Mouse (Mus musculus) hindbrain, embryonic 11.5 days (tissue): Measurements from ENCODE around the gene Hipk1. TPM values are rescaled to one million over a fixed set of nuclear protein-coding genes. Genes with fewer than 3 reads are reported as not detected.
"Not testable (repeated sequence)": the region's sequence is repeated elsewhere in the genome, so short reads cannot be mapped to it uniquely, and the experiment has no call there.

Experiments
- ATAC-seq: fragments of 200-750 bp; cut with Nextera tagmentation; 2 replicates; pipeline ENCODE4 v1.8.0; 2017; ENCODE audit warnings: mild to moderate bottlenecking, moderate TSS enrichment, moderate library complexity; ENCODE audit not compliant: low FRiP score
- DNase-seq: peaks from one replicate; pipeline ENCODE4 v3.0.0-alpha.2; 2015; ENCODE audit warnings: low spot score
- H3K27ac ChIP-seq: fragments of 300-500 bp; sonication (generic); 2 replicates; pipeline ENCODE4 v1.5.1; 2014; ENCODE audit warnings: mild to moderate bottlenecking, low read depth, low read length
- H3K27me3 ChIP-seq: fragments of 300-500 bp; sonication (generic); 2 replicates; pipeline ENCODE4 v1.6.1; 2014; ENCODE audit warnings: mild to moderate bottlenecking, low read length, moderate library complexity, mixed read lengths; ENCODE audit not compliant: control insufficient read depth, insufficient read depth
- H3K36me3 ChIP-seq: fragments of 300-500 bp; sonication (generic); 2 replicates; pipeline ENCODE4 v1.6.1; 2014; ENCODE audit warnings: mild to moderate bottlenecking, low read length, moderate library complexity, mixed read lengths; ENCODE audit not compliant: control insufficient read depth, insufficient read depth
- H3K4me1 ChIP-seq: fragments of 300-500 bp; sonication (generic); replicated peaks from 2 replicates; pipeline ENCODE4 v1.6.1; 2014; ENCODE audit warnings: low read length, mixed read lengths; ENCODE audit not compliant: control insufficient read depth, insufficient read depth
- H3K4me2 ChIP-seq: fragments of 300-500 bp; sonication (generic); replicated peaks from 2 replicates; pipeline ENCODE4 v1.6.1; 2014; ENCODE audit warnings: mild to moderate bottlenecking, low read depth, low read length
- H3K4me3 ChIP-seq: fragments of 300-500 bp; sonication (generic); 2 replicates; pipeline ENCODE4 v1.5.1; 2014; ENCODE audit warnings: low read depth, low read length
- H3K9ac ChIP-seq: fragments of 300-500 bp; sonication (generic); 2 replicates; pipeline ENCODE4 v1.6.1; 2014; ENCODE audit warnings: low read depth, low read length
- H3K9me3 ChIP-seq: fragments of 300-500 bp; sonication (generic); 2 replicates; pipeline ENCODE4 v1.6.1; 2016; ENCODE audit warnings: low read length; ENCODE audit not compliant: control insufficient read depth
- WGBS: fragments of 180-500 bp; shearing (Covaris S2); extraction: QIAGEN DNeasy Blood & Tissue Kit; methylation state at CpG from one replicate; pipeline ENCODE4 v1.1.7; 2014; 5-methylcytosine and 5-hydroxymethylcytosine counted together
- polyA plus RNA-seq: library from polyadenylated mRNA; unstranded; fragments of >200 nt; fragmentation: Nextera tagmentation; extraction: Ambion mirVana; gene quantifications from 2 replicates; pipeline ENCODE4 v1.2.1, GENCODE M21; 2014

Gene Hipk1
- polyA plus RNA-seq, 1 experiment from 2014 or later, result 17.4 TPM

DNA sequence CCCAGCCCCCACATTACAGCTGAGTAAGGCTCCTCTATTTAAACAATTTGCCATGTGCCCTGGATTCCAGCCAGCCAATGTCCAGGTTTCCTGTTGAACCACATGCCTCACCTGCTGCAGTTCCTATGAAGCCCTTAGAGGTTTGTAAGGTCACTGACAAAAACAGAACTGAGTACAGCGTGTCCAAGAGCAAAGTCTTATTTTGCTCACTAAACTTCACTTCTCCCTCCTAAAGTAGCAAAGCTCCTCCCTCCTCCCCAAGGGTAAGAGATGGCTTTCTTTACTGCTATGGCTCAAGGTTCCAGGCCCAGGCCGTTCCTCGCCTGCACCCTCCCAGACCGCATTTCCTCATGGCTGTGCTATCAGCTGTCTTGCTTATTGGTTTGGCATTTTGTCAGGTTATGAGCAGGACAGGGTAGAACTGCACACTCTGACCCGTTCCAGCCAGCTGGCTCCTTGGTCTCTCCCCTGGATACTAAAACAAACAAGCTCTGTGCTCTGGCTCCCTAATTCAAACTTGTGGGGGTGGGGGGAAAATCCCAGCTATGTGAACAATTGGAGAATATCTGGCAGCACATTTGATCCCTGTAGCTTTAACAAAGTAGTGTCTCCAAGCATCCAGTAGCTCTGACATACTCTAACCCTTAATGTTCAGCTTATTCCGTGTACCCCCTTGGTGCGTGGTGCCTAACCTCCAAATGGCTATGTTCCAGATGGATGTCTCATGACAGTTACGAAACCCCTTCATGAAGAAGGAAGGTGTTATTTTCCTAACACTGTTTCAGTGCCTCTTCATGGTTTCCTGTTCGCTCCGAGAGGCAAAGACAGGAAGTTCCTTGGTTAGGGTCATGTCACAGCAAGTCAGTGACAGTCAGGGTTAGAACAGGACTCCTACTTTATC is 10.5 kb upstream of the Hipk1 start:
- Histone ChIP-seq H3K4me2 (no peak overlapping the region), H3K36me3 (peaks cover 4% of the 10 kb centered on the region), H3K9ac (no peak overlapping the region), H3K9me3 (no peaks in the 10 kb centered on the region), H3K4me3 (no peak overlapping the region), H3K4me1 (no peaks in the 10 kb centered on the region), H3K27me3 (no peaks in the 10 kb centered on the region), H3K27ac (no peak overlapping the region)
- ATAC-seq, result no peak
- no peak for DNase-seq
- 84% methylated on average over 10 of the region's 10 CpGs for WGBS

DNA sequence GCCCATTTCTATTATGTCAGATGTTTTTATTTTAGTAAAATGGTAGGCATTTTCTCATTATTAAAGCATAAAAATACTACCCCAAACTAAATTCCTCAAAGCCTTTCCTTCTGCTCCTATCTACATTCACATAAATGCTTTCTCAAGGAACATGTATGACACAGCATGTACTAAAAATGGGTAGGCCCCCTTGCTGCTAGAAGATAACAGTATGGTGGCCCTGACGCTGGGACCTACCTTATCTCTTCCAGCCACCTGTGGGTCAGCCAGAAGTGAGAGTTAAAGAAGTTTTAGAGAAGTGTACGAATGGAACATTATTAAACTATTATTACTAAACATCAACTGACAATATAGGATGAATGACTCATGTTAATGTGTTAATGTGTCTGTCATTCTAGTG is 8.1 kb upstream of the Hipk1 start:
- no peak for ATAC-seq
- Histone ChIP-seq H3K9me3 (no peaks in the 10 kb centered on the region), H3K9ac (no peak overlapping the region), H3K27me3 (no peaks in the 10 kb centered on the region), H3K4me2 (no peak overlapping the region), H3K27ac (no peak overlapping the region), H3K36me3 (peaks cover 4% of the 10 kb centered on the region), H3K4me3 (no peak overlapping the region), H3K4me1 (no peaks in the 10 kb centered on the region)
- 78% methylated on average over 2 of the region's 2 CpGs for WGBS
- DNase-seq, result no peak

DNA sequence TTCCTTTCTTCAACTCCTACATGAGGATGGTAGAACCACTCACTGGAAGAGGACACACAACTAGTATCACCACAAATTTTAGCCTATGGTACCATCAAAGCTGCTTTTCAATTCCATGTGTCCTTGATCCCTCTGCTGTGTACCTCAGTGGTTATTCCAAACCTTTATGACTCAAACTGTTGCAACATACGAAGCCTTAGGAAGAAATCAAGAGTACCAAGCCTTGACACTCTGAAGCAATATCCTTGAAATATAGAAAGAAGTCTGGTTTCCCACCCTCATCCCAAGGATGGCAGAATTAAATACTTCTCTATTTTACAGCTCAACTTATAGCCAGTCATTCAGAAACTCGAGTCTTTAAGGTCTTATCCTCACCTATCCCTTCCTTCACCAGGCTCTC is 5.0 kb upstream of the Hipk1 start:
- DNase-seq (no peak), ATAC-seq (no peak)
- Histone ChIP-seq H3K9ac (no peak overlapping the region), H3K4me1 (no peaks in the 10 kb centered on the region), H3K9me3 (no peaks in the 10 kb centered on the region), H3K27ac (no peak overlapping the region), H3K36me3 (no peaks in the 10 kb centered on the region), H3K4me2 (no peak overlapping the region), H3K27me3 (no peaks in the 10 kb centered on the region), H3K4me3 (no peak overlapping the region)
- WGBS, result 71% methylated on average over 2 of the region's 2 CpGs

DNA sequence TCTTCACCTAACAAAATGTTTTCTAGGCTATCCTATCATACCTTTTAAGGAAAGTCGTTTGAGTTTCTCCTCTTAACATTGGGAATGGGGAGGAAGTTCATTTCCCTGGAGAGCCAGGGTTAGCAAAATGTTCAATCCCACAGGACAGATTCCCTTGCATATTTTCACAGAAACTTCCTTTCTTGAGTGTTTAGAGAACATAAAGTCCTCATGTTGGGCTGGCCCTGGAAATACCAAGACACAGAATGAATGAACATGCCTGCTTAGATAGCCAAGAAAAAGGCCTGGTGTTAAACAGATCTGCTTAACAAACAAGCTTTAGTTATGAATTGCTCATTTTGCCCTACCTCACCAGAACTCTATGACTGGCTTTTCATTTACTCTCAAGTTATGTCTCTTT is 1.2 kb upstream of the Hipk1 start:
- no peaks in the 10 kb centered on the region for H3K27me3 ChIP-seq
- no peak overlapping the region for H3K4me3 ChIP-seq
- 84% methylated on average over 1 of the region's 1 CpGs for WGBS
- DNase-seq (no peak), ATAC-seq (no peak)
- H3K27ac ChIP-seq, result no peak overlapping the region
- no peaks in the 10 kb centered on the region for H3K9me3 ChIP-seq
- no peaks in the 10 kb centered on the region for H3K4me1 ChIP-seq
- no peak overlapping the region for H3K9ac ChIP-seq
- no peaks in the 10 kb centered on the region for H3K36me3 ChIP-seq
- H3K4me2 ChIP-seq, result no peak overlapping the region

DNA sequence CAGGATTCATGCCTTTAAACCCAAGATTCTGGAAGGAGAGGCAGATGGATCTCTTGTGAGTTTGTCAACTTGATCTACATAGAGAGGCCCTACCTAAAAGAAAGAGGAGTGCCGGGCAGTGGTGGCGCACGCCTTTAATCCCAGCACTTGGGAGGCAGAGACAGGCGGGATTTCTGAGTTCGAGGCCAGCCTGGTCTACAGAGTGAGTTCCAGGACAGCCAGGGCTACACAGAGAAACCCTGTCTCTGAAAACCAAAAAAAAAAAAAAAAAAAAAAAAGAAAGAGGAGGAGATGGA is 696 bp upstream of the Hipk1 start:
- ATAC-seq, H3K36me3 ChIP-seq, H3K27me3 ChIP-seq, H3K4me3 ChIP-seq, H3K4me2 ChIP-seq, H3K9me3 ChIP-seq, H3K27ac ChIP-seq, H3K4me1 ChIP-seq: not testable (repeated sequence)
- H3K9ac ChIP-seq, result 0 out of 2 replicates have a peak overlapping the region, but pooled peaks have one; percentile 94
- WGBS, result 77% methylated on average over 5 of the region's 5 CpGs
- peak; percentile 3 for DNase-seq

DNA sequence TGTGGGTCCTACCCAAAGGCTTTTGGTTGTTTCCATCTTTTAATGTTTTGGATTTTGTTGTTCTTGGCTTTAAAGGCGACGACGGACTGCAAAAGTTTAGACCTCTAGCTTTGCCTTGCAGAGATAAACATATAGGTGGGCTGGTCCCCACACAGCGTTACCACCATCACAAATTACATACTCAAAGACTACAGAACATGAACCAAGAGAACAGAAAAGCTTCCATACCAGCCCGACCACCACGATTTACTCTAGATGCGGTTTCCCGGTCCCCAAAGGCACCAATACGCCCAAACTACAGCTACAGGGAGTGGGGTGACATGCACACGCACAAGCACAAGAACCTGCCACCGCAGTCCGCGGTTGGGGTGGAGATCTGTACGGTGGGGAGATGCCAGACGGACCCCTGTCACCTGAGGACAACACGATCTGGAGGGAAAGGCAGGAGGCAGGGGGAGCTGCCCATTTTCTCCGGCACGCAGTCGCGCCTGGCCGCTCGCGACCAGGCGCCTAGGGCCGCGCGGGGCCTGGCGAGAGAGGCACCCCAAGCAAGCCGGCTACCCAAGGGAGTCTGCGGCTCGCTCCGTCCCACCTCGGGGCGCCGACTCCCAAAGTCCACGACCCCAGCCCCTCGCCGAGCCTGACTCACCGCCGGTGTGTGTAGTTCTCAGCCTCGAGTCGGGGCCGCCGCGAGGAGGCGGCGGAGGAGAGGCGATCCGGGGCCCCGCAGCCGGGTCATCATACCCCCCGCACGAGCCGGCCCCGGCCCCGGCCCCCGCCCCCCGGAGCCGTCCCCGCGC is 817 bp downstream of the Hipk1 start:
- H3K27ac ChIP-seq, result peak overlapping the region; percentile 83
- peak; percentile 66 for DNase-seq
- H3K9ac ChIP-seq, result peak overlapping the region; percentile 94

DNA sequence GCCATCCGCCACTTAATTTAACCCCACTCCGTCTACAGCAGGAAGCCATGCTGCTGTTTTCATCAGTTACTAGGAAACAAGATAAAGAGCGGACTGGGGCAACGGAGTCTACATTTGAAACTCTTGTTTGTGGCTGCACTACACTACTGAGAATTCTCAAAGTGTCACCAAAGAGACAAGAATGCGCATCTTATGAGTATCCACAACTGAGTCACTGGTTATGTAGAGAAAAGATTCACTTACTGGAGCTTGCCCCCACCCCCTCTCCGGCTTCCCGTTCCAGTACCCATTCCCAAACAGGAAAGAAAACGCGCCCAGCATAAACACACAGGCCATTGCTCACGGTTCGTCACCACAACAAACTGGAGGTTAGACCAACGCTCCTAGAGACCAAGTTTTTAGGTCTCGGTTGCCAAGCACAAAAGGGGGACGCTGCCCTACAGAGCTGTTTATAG is 1.4 kb downstream of the Hipk1 start:
- DNase-seq, result peak; percentile 41
- H3K36me3 ChIP-seq, result no peaks in the 10 kb centered on the region
- H3K27me3 ChIP-seq, result no peaks in the 10 kb centered on the region
- peak overlapping the region; percentile 94 for H3K9ac ChIP-seq
- peak overlapping the region; percentile 83; the same call in 1 of the 2 replicates for H3K27ac ChIP-seq
- peak overlapping the region; percentile 81 for H3K4me2 ChIP-seq
- H3K4me3 ChIP-seq, result peak overlapping the region; percentile 96
- 4% methylated on average over 14 of the region's 14 CpGs for WGBS
- H3K4me1 ChIP-seq, result no peaks in the 10 kb centered on the region
- no peak for ATAC-seq
- H3K9me3 ChIP-seq, result no peaks in the 10 kb centered on the region

More for the DNA sequence above, 817 bp downstream of the Hipk1 start:
- H3K9me3 ChIP-seq, result no peaks in the 10 kb centered on the region
- peak overlapping the region; percentile 81 for H3K4me2 ChIP-seq
- H3K4me1 ChIP-seq, result no peaks in the 10 kb centered on the region
- 0% methylated on average over 41 of the region's 61 CpGs for WGBS
- H3K27me3 ChIP-seq, result no peaks in the 10 kb centered on the region
- H3K36me3 ChIP-seq, result no peaks in the 10 kb centered on the region
- H3K4me3 ChIP-seq, result peak overlapping the region; percentile 96
- ATAC-seq, result peak; percentile 85

DNA sequence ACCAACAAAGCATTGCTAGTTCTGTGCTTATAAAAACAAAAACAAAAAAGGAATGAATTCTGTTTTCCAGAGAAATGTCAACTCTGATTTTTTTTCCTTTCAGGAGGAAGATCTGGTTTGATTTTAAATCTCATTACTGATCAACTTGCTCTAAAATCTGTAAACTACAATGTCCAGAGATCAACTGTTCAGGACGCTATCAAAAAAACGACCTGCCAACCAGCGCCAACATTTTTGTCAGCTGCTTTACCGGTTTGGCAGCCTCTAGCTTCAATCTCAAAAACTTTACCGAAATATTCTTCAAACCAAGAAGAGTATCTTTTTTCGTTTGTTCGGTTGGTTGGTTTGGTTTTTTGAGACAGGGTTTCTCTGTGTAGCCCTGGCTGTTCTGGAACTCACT is 2.3 kb downstream of the Hipk1 start:
- DNase-seq (no peak), ATAC-seq (no peak)
- Histone ChIP-seq H3K27ac (no peak overlapping the region), H3K9me3 (no peaks in the 10 kb centered on the region), H3K27me3 (no peaks in the 10 kb centered on the region), H3K36me3 (no peaks in the 10 kb centered on the region), H3K4me2 (no peak overlapping the region), H3K9ac (no peak overlapping the region), H3K4me3 (no peak overlapping the region), H3K4me1 (no peaks in the 10 kb centered on the region)
- WGBS, result 82% methylated on average over 7 of the region's 7 CpGs
